Mouse (Mus musculus): ENCODE measurements at regions not wholly inside any gene's neighbourhood (a gene's known extent, or its start where the extent isn't known, plus 50 kb on each side); places are given as distances from the start of the nearest gene placed in this dataset.

- TF ChIP-seq GABPA (IDR thresholded peaks at IDR 0.05; ENCODE audit: low read depth, low read length), result no peak
- no peak for DNase-seq (ENCODE audit: low read depth, low spot score)
- Histone ChIP-seq H3K27ac (ENCODE audit: control insufficient read depth, low read depth, low read length) (no peak overlapping the region), H3K9me3 (replicated peaks; ENCODE audit: insufficient read depth, low read length) (no peaks in the 10 kb centered on the region), H3K4me1 (ENCODE audit: control insufficient read depth in 1 of 2, insufficient read depth in 2 of 2, low read length in 2 of 2) (no peaks in the 10 kb centered on the region; a peak in 1 of 4 replicates), H3K79me2 (ENCODE audit: control insufficient read depth, insufficient read depth, low read length, poor library complexity) (no peaks in the 10 kb centered on the region), H3K9ac (ENCODE audit: control insufficient read depth, low read depth, low read length, poor library complexity, severe bottlenecking) (no peak overlapping the region), H3K27me3 (ENCODE audit: control insufficient read depth in 1 of 2, insufficient read depth in 2 of 2, low read length in 2 of 2) (no peaks in the 10 kb centered on the region), H3K4me3 (ENCODE audit: control insufficient read depth in 1 of 2, insufficient read depth in 1 of 2, low read depth in 2 of 2, low read length in 2 of 2) (no peak overlapping the region), H3K36me3 (ENCODE audit: control insufficient read depth in 1 of 2, insufficient read depth in 2 of 2, low read length in 2 of 2) (no peaks in the 10 kb centered on the region)
These were observed 1879.3 kb upstream of the Gm38303 start for GRCm38 (mm10) chr3:12214821-12215220.

DNA sequence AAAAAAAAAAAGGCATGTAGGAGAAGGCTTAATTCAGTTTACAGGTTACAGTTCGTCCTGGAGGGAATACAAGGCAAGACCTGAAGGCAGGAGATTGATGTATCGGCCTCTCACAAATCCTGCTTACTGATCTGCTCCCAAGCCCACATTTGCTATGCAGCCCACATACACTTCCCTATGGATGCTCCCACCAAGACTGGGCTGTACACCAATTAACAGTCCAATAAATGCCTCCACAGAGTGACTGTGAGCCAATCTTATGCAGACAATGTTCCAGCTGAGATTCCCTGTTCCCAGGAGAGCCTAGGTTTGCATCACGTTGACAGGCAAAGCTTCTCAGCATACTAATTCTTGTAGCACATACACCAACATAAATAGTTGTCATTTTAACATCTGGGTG, 1837.9 kb upstream of the Gm38303 start:
- no peak overlapping the region for H3K27ac ChIP-seq (ENCODE audit: control insufficient read depth, low read depth, low read length)
- H3K4me3 ChIP-seq (ENCODE audit: control insufficient read depth in 1 of 2, insufficient read depth in 1 of 2, low read depth in 2 of 2, low read length in 2 of 2), result no peak overlapping the region
- H3K4me1 ChIP-seq (ENCODE audit: control insufficient read depth in 1 of 2, insufficient read depth in 2 of 2, low read length in 2 of 2), result no peaks in the 10 kb centered on the region
- H3K9ac ChIP-seq (ENCODE audit: control insufficient read depth, low read depth, low read length, poor library complexity, severe bottlenecking), result no peak overlapping the region
- H3K36me3 ChIP-seq (ENCODE audit: control insufficient read depth in 1 of 2, insufficient read depth in 2 of 2, low read length in 2 of 2), result no peaks in the 10 kb centered on the region
- no peak for TF ChIP-seq GATA1 (IDR thresholded peaks at IDR 0.05; ENCODE audit: low read depth, low read length)
- TF ChIP-seq MAZ (IDR thresholded peaks at IDR 0.05; ENCODE audit: low read depth, low read length), result no peak
- TF ChIP-seq CHD1 (IDR thresholded peaks at IDR 0.05; ENCODE audit: low read depth, low read length), result no peak
- TF ChIP-seq ELF1 (IDR thresholded peaks at IDR 0.05; ENCODE audit: low read depth, low read length), result no peak
- no peak for TF ChIP-seq BHLHE40 (IDR thresholded peaks at IDR 0.05; ENCODE audit: borderline replicate concordance, low read depth, low read length)
- TF ChIP-seq JUND (IDR thresholded peaks at IDR 0.05; ENCODE audit: low read depth, low read length), result no peak
- no peak for TF ChIP-seq UBTF (IDR thresholded peaks at IDR 0.05; ENCODE audit: borderline replicate concordance, insufficient read depth, low read depth, low read length)
- TF ChIP-seq ZNF384 (IDR thresholded peaks at IDR 0.05; ENCODE audit: low read depth, low read length), result no peak
- no peak for TF ChIP-seq SMC3 (IDR thresholded peaks at IDR 0.05; ENCODE audit: low read depth, low read length)
- no peak for TF ChIP-seq GABPA (IDR thresholded peaks at IDR 0.05; ENCODE audit: low read depth, low read length)
- TF ChIP-seq NELFE (IDR thresholded peaks at IDR 0.05; ENCODE audit: low read depth, low read length), result no peak
- TF ChIP-seq MAFK (IDR thresholded peaks at IDR 0.05; ENCODE audit: borderline replicate concordance, low read depth, low read length), result no peak
- TF ChIP-seq ZMIZ1 (IDR thresholded peaks at IDR 0.05; ENCODE audit: low read depth, low read length), result no peak
- TF ChIP-seq NRF1 (IDR thresholded peaks at IDR 0.05; ENCODE audit: insufficient read depth, low read depth, low read length, poor library complexity, severe bottlenecking), result no peak
- TF ChIP-seq RCOR1 (IDR thresholded peaks at IDR 0.05; ENCODE audit: low read depth, low read length), result no peak
- TF ChIP-seq CTCF (IDR thresholded peaks at IDR 0.05 in 2 of 3, conservative IDR thresholded peaks at IDR 0.05 in 1 of 3; ENCODE audit: control insufficient read depth in 1 of 3, insufficient read depth in 1 of 3, low read depth in 2 of 3, low read length in 3 of 3, poor library complexity in 1 of 3, severe bottlenecking in 1 of 3), result no peak
- no peak for TF ChIP-seq CHD2 (IDR thresholded peaks at IDR 0.05; ENCODE audit: low read length)
- no peak for TF ChIP-seq MYC (IDR thresholded peaks at IDR 0.05; ENCODE audit: low read depth, low read length)
- H3K27me3 ChIP-seq (ENCODE audit: control insufficient read depth in 1 of 2, insufficient read depth in 2 of 2, low read length in 2 of 2), result no peaks in the 10 kb centered on the region
- no peaks in the 10 kb centered on the region for H3K79me2 ChIP-seq (ENCODE audit: control insufficient read depth, insufficient read depth, low read length, poor library complexity)
- no peaks in the 10 kb centered on the region for H3K9me3 ChIP-seq (replicated peaks; ENCODE audit: insufficient read depth, low read length)
- DNase-seq (ENCODE audit: low read depth, low spot score), result no peak

Data from MEL (cell line).